Mouse (Mus musculus): ENCODE measurements around the gene Wrap53.
A peak's percentile ranks its signal among the peaks of the same experiment; 100 is the strongest.

The Wrap53 gene

DNA sequence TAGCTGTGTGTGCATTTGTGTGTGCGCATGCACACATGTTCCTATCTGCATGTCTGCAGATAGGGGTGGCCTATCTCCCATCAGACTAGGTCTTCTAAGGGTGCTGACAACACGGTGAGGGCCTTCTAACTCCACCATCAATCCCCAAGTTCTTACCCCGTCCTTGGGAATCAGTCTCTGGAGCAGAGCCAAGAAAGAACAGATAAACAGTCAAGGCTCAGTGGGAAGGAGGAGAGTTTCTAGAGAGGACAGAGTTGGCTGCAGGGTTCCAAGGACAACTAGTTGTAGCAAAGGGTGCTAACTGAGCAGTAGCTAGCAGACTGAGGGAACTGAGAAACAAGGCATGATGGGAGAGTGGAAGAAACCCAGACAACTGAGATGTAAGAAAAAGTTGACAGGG, 21.7 kb upstream of the Wrap53 start:
- no peak for DNase-seq (ENCODE audit: low spot score in 2 of 2)

DNA sequence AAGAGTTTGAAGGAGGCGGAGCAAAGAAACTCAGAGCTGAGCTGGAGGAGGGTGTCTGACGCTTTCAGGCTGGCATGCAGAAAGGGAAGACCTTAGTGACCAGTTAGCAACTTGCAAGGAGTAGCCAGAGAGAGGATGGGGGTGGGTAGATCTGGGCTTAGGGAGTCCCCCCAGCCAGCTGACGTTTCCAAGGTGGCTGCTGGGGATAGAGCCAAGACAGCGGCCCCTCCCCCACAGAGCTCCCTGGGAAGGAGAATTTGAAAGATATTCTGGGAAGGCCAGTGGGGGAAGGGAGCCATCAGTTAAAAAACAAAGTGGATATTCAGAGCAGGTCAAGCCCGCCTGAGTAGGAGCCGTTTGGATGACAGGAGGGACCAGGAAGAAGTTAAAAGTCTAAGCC, 20.0 kb upstream of the Wrap53 start:
- peak; percentile 51 to 78 for DNase-seq (ENCODE audit: low spot score in 2 of 2)

DNA sequence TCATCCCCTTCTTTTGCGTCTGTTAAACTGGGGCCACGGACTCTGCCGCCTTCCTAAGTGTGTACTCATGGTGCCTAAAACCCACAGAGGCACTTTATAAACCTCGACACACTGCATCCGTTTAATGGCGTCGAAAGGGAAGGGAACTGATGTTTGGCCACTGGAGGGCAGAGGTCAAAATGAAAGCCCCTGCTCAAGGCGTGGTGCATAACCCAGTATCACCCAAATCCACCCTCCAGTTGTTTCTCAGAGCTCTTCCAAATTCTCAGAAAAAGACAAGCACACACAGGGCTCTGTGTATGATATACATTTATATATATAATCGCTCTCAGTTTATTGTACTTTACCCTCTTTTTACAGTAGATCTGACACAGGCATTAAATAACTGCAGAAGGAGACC, 19.4 kb upstream of the Wrap53 start:
- no peak for DNase-seq (ENCODE audit: low spot score in 2 of 2)

DNA sequence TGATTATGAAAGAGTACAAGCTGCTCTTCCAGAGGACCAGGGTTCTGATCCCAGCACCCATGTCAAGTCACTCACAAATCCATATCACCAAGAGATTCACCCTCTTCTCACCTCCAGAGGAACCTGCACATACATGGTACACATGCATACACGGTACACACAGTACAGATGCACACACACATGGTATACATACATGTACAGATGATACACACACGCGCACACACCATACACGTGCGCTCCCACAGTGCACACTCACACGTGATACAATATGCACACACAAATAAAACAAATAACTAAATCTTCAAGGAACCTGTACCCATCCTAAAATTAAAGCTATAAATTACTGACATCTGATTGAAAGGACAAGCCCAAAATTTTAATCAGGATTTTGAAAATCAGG, 14.8 kb upstream of the Wrap53 start:
- no peak for DNase-seq (ENCODE audit: low spot score in 2 of 2)

DNA sequence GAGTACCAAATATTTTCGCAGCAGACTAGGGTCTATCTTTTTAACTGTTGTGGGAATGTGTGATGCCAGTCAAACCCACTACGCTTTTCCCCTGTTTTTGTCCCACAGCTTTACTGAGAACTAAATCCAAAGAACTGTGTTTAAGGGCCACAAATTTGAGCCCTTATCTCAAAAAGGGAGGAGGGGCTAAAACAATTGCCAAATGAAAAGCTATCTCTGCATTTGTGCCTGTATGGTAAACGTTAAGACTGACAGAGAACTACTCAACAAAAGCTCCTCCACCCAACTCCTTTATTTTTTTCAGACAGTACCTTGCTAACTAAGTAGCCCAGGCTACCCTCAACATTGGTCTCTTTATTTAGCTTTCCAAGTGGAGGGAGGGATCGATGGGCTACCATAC, 12.7 kb upstream of the Wrap53 start:
- no peak for DNase-seq (ENCODE audit: low spot score in 2 of 2)

DNA sequence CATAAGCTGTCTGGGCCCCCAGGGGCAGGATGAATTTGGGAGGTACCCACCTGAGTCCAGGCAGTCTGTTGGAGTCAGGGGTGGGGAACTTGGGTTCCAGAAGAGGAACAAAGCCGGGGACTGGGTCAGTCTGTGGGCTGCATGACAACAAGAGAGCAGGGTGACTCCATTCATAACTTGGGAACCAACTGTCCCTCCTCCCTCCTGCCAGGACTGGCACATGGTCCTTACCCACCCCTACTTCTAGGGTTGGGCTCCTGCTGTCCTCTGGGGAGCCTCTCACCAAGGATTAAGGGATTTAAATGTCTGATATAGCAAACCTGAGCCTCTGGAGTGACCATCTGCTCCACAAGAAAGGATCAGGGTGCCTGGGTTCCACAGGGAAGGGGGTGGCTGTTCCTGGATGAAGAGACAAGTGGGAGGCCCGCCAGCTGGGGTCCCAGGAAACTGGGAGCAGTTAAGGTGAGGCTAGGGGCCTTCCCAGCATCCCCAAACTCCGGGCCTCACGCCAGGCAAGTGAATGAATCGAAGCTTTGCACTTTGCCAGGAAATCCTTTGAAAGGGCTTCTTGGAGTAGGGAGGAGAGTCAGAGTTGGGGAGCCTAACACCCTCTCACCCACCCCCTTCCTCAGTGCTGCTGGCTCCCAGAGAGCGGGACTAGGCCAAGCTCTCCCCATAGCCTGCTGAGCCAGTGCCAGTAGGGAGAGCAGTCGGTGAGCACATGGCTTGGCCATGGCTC, 12.0 kb upstream of the Wrap53 start:
- DNase-seq (ENCODE audit: low spot score in 2 of 2): peak; percentile 66 to 75

DNA sequence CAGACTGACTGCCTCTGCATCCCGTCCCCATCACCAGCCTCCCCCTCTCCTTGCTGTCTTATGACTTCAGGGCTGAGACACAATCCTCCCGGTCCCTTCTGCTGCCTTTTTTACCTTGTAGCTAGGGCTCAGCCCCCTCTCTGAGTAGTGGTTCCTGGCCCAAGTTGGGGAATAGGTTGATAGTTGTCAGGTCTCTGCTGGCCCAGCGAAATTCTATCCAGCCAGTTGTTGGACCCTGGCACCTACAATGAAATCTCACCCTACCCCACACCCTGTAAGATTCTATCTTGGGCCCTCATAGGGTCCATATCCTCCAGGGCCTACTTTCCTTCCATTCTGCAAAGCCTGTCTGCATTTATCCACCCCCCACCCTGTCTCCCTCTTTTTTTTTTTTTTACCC, 11.4 kb upstream of the Wrap53 start:
- DNase-seq (ENCODE audit: low spot score in 2 of 2): no peak

DNA sequence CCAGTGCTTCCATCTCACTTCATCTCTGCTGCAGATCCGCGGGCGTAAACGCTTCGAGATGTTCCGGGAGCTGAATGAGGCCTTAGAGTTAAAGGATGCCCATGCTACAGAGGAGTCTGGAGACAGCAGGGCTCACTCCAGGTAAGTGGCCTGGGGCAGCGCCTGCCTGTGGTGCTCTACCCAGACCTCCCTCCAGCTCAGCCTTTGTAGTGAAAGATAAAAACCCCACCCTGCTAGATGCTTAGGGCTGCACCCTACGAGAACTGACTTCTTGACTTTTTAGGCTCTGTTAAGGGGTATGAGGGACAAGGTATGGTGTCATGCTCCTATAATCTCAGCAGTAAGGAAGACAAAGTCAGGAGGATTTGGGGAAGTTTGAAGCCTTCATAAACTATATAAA, 10.6 kb upstream of the Wrap53 start:
- no peak for DNase-seq (ENCODE audit: low spot score in 2 of 2)

DNA sequence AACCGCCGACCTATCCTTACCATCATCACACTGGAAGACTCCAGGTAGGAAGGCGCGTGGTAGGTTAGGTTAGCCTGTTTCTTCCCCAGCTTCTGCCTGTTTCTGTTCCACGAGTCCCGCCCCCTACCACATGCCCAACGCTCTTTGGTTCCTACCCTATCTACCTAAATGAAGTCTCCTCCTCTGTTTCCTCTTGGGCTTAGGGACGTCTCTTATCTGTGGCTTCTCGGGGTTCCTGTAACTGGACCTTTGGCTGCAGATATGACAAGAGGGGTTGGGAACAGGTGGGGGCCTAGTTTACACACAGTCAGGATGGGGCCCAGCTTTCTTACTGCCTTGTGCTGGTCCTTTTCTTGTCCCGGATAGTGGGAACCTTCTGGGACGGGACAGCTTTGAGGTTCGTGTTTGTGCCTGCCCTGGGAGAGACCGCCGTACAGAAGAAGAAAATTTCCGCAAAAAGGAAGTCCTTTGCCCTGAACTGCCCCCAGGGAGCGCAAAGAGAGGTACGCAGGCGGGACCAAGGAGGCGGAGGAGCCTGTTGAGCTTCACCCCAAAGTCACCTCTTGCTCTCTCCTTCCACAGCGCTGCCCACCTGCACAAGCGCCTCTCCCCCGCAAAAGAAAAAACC, 9.3 kb upstream of the Wrap53 start:
- DNase-seq (ENCODE audit: low spot score in 2 of 2): no peak

DNA sequence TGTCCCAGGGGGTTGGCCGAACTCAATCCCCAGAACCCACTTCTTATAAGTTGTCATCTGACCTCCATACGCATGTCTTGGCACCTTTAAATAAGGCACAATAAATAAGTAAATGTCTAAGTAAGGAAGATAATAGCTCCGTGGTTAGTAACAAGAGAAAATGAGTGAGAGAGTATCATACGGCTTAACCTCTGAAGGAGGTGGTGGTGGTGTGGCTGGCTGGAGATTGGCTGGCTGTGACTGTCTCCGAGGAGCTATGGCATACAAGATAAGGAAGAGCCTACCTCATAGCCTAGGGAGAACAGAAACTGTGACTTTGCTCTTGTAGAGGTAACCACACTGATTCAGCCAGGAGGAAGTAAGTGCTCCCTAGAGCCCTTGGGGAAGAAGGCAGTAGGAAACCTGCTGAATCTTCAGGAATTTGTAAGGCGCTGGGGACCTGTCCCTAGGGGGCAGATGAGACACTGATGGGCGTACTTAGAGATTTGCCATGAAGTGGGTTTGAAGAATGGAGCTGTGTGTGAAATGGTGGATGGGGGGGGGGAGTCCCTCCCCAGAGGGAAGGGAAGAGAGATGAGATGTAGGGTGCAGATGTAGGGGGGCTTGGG, 5.8 kb upstream of the Wrap53 start:
- DNase-seq (ENCODE audit: low spot score in 2 of 2): no peak

DNA sequence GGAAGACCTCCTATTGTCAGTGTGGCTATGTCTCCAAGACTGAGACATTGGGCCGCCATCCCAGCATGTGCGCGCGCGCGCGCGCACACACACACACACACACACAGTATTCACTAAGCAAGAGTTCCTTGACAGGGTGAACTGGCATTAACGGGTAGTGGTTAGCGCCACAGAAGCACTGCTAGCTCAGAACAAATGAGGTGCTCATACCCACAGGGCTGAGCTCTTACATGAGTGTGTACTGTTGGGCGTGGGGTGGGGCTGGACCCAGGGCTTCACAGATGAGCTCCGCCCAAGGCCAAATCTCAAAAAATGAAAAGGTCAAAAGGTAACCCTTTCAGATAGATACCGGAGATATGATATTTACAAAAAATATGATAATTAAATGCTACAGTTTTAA, 4.9 kb upstream of the Wrap53 start:
- no peak for DNase-seq (ENCODE audit: low spot score in 2 of 2)

DNA sequence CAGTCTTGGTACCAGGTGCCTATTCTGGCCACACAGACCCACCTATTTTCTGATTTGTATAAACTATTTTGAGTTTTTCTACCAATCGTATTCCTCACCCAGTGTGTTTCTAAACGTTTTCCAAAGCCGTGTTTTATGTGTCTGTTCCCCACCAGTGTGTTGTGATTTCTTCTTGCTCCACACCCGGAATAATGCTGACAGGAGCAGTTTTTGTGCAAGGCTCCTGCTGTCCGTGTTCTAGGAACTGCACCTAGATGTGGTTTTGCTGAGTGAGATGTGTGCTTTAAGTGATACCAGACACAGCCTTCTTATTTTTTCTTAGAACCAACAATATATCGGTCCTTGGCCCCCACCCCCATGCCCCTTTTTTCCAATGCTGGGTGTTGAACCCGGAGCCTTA, 4.0 kb upstream of the Wrap53 start:
- no peak for DNase-seq (ENCODE audit: low spot score in 2 of 2)

DNA sequence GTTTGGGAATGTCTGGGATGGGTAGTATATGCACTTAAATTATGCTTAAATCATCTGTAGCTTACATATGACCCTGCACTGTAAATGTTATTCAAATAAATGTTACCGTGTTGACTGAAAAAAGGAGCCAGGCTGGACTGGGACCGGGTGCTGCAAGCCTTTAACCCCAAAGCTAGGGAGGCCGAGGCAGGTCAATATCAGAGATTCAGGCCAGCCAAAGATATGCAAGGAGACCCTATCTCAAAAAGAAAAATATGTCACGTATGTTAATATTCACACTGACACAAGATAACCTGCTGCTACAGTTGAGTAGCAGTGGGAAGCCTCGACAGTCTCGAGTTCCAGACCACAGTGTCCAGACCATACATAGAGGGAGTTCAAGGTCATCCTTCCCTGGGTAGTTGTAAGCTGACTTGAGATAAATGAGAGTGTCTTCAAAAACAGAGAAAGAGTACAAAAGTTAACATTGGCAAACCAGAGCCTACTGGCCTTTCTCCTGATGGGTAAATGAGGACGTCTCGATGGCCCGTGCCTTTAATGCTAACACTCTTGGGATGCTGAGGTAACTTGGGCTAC, 2.3 kb upstream of the Wrap53 start:
- DNase-seq (ENCODE audit: low spot score in 2 of 2): no peak

DNA sequence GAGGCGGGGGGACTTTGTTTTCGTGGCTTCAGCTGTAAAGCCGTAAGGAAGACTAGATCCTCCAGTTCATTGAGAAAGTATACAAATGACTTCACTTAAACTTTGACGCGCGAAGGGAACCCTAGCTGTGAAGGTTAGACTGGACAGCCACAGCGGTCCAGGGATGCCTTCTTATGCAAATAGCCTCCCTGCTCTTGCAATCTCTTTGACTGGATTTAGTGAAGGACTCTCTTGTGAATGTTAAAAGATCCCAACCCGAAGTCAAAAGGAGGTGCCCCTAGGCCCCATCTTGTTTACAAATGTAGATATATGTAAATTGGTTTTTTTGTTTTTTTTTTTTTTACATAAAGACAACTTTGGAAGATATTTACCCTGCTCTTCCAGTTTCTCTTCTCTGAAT, 1.8 kb upstream of the Wrap53 start:
- no peak for DNase-seq (ENCODE audit: low spot score in 2 of 2)

DNA sequence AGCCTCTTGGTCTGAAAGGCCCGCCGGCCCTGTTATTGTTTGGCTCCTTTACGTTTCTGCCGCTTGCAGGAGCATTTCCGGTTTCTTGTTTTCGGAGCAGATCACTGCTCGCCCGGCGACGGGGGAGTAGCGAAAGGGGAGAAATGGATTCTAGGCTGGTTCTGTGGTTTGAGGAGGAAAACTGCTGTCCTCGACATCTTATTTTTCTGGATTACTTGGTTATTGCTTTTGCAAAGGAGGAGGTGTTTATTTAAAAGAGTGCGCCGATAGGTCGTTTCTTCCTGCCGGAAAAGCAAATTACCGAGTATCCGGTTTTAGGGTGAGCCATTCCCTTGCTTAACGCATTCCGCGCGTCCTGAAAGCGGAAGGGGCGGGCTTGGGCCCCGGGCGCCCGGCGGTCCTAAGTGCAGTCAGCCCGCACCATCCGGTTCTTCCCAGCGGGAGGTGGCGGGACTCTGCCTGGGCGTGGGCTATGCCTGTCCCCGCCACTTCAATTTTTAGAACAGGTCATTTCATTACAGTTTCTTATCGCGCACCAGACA, 1.2 kb upstream of the Wrap53 start:
- peak; percentile 92 for DNase-seq (ENCODE audit: low spot score in 2 of 2)

DNA sequence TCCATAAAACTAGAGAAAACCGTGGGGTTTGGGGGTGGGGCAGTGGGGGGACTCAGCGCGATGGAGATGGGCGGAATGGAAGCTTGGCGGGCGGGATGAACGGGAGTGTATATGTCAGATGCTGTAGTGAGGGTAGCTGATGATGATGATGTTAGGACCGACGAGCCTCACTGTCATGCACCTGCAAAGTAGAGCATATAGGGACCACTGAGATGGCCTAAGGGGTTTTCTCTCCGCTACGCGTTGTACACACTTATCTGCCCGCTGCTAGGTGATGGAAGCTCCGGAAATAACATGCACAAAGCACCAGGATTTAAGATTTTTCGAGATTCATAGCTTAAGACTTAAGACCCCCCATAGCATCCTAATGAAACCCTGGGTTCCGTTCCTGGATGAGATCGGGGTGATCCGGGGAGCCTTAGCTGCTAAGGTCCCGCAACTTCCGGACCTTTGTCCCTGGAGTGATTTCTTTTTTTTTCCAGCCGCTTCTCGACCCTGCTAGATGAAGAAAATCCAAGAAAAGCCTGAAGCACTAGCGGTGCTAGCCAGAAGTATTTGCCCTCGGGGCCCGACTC, 604 bp upstream of the Wrap53 start:
- DNase-seq (ENCODE audit: low spot score in 2 of 2): no peak

DNA sequence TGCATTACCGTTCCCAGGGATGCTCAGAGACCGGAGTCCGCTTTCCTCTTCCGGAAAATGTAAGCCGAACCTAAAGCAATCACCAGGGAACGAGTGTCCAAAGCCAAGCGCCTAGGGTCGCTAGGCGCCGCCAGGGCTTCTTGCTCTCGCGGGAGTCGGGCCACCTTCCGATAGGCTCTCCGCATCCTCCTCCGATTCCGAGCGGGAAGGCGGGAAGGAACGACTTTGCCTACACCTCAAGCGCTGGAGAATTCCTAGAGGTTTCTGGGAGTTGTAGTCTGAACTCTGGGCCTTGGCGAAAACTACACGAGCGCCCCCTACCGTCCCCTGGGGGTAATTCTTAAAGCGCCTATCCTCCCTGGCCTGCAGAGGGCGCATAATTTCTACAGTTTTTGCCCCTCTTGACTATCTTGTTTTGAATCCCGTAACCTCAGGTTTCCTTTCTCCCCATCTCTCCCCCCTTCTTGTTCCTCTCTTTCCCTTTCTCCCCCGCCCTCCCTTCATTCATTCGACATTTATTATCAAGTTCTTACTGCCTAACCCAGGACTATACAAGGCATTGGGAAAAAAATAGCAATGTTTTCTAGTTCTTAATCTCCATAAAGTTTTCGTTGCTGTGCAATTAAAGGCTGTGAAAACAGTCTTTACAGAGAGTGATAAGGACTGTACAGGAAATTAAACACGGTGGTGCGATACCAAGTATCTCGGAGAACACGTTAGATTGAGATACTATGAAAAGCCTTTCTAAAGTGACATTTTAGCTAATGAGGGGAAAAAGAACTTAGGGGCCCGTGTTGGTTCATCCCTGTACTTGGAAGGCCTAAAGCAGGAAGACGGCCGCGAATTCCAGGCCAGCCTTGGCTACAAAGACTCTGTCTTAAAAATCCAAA, 682 bp downstream of the Wrap53 start:
- peak; percentile 99 to 100 for DNase-seq (ENCODE audit: low spot score in 2 of 2)

DNA sequence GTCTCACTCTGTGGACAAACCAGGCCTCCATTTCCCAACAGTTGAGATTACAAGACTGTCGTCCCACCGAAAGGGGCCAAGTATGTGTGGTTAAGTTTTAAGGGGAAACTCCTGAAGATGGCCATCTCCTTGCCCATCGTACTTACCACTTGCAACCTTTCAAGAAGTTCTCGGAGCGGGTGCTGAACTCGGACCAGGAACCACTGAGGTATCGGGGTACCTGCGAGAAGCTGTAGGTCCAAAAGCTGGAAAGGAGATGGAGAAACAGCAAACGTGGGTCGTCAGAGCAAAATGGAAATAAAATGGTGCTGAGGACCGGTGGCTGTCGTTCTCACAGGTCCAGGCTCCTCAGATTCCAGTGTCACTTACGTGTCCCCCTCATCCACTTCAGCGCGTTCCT, 1.8 kb downstream of the Wrap53 start:
- DNase-seq (ENCODE audit: low spot score in 2 of 2): no peak

DNA sequence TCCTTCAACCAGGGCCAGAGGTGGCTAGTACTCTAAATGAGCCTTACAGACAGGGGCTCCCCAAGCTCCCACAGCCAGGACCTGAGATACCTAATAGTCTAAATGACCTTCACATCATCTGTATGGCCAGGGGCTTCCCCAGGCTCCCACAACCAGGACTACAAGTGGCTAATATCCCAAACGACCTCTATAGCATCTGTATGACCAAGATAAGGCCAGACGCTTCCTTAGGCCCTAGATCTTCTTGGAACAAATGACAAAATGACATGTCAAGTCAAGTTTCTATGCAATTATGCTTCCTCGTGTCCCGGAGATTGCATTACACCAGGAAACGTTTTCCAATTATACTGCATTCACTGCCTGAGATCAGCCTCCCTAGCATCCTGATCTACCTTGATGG, 3.7 kb downstream of the Wrap53 start:
- DNase-seq (ENCODE audit: low spot score in 2 of 2): no peak

DNA sequence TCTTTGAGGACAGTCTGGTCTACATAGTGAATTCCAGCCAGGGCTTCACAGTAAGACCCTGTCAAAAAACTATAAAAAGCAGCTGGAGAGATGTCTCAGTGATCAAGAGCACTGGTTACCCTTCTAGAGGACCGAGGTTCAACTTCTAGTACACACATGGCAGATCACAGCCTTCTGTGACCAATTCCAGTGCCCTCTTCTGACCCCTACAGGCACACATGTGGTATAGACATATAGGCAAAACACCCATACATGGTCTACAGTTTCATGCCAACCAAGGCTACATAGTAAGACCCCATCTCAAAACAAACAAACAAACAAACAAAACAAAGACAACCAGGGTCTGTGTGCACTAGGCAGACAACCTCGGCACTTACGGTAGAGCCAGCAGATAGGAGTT, 4.8 kb downstream of the Wrap53 start:
- DNase-seq (ENCODE audit: low spot score in 2 of 2): no peak

DNA sequence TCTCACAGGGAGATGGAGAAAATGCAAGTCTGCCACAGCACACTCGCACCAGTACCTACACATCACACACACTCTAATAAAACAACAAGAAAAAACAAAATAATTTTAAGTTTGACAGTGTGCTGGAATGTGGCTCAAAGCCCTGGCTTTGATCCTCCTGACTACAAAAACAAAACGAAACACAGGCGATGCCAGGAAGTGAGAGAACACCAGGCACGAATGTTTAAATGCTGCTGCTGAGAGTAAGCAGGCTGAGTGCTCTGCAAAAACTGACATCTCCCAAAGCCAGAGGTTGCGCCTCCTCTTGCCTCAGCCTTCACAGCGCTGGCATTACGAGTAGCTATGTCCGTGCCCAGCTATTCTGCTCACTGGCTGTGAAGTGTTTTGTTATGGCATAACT, 14.9 kb downstream of the Wrap53 start:
- no peak for DNase-seq (ENCODE audit: low spot score in 2 of 2)
